Mouse (Mus musculus): Measurements from ENCODE around the gene Ptma.

DNA sequence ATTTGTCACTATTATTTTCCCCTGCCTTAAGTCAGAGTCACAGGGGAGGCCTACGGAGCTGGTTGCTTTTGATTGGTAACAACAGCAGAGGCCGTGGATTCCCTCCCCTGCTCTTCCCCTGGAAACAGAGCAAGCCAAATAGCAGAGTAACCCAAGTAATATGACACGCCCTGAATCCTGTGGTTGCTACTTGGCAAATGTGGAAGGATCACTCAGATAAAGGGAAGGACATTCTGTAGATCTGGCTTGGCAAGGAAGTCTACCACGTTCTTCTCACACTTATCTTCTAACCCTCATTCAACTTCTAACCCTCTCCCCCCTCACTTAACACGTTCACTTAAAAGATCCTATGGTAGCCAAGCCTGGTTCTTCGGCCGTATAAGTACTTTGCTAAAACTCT, 31.3 kb downstream of the Ptma start:
- TF ChIP-seq CTCF (IDR thresholded peaks at IDR 0.05; ENCODE audit: extremely low read depth, insufficient read length, insufficient replicate concordance, low read depth, low read length): no peak
- TF ChIP-seq POLR2A (IDR thresholded peaks at IDR 0.05; ENCODE audit: low read depth, low read length): no peak

Data from small intestine, adult 2 months (tissue).